Mouse (Mus musculus): ENCODE results near the gene 1700088E04Rik. TPM values are rescaled to one million over a fixed set of nuclear protein-coding genes. Genes with fewer than 3 reads are reported as not detected.

1700088E04Rik gene
- total RNA-seq, 2 experiments from 2014 or later: 0.54 to 1.1 TPM

DNA sequence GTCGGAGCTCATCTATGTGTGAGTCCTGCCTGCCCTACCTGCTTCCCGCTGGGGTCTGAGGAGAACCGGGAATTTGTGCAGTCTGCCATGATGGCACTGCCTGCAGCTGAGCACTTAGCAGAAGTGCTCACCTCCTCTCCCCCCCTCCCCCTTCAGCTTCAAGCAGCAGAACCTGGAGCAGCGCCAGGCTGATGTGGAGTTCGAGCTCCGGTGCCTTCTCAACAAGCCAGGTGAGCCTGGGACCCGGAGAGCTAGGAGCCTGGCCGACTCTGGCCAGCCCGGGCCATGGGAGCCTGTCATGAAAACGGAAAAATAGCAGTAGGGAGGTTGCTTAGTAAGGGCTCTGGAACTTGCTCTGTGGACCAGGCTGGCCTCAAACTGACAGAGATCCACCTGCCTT is 10.3 kb downstream of the 1700088E04Rik start:
- DNase-seq: no peak

DNA sequence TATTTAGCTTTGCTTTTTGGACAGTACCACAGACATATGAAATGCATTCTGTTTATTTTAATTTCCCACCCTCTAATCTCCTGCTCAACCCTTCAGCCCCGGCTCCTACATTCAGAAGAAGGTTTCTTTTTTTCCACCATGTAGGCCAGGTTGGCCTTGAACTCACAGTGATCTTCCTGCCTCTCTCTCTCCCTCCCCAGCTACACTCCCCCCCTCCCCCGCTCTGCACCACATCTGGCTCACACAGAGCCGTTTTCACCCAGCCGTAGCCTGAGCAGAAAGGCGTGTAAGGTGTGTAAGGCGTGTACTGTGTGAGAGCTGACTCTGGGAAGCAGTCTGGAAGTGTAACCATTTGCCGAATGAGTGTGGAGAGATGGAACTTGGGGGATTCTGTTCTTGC is 11.7 kb downstream of the 1700088E04Rik start:
- no peak for DNase-seq

- DNase-seq: no peak
These were observed 12.8 kb downstream of the 1700088E04Rik start for GRCm38 (mm10) chr15:79128208-79128607.

GRCm38 (mm10) chr15:79127101-79127500 is 14.0 kb downstream of the 1700088E04Rik start:
- no peak for DNase-seq

DNA sequence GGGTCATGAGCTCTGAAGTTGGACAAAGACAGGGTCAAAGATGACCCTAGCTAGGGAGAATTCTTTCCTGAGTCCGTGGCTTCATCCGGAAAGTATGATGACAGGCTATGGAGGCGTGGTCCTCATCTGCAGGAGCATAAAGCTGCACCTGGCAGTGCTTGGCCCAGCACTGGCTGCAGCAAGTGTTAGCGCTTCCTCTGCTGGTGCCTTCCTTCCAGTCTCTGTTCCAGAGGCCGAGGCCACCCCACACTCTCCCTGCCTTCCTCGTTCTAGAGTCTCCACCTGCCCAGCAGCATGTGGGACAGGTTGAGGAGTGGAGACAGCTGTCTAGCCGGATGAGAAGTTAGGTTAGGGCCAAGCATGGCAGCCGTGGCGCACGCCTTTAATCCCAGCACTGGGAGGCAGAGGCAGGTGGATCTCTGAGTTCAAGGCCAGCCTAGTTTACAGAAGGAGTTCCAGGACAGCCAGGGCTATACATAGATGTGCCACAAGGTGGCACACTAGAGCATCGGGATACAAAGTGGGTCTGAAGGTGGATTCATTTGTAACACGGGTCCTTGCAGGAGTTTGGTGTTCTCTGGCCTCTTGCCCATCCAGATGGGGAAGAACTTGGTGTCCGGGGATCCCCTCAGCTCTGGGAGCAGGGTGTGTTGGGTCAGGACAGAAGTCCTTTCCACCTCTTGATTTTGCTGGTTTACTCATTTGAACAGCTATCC is 14.7 kb downstream of the 1700088E04Rik start:
- peak; percentile 50 for DNase-seq

DNA sequence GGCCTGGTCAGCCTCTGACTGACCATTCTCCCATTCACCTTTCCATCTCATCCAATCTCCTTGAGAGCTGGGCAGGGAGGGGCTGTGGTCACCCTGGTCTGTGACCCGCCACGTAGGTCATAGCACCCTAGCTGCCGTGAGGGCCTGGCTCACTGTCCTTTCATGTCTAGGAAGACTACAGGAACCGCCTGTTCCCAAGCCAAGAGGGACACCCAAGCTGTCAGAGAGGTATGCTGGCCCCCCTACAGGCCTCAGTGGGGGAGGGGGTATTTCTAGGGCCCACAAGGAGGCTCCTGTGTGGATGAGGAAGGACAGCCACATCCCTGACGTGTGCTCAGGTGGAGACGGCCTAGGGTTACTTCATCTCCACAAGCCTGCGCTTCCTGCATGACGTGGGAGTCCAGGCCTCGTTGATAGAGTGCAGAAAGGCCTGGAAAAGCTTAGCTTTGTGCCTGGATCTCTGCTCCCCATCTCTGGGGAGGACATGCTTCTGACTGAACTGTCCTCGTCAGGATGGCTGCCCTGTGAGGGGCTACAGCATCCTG is 16.6 kb downstream of the 1700088E04Rik start:
- DNase-seq: no peak

DNA sequence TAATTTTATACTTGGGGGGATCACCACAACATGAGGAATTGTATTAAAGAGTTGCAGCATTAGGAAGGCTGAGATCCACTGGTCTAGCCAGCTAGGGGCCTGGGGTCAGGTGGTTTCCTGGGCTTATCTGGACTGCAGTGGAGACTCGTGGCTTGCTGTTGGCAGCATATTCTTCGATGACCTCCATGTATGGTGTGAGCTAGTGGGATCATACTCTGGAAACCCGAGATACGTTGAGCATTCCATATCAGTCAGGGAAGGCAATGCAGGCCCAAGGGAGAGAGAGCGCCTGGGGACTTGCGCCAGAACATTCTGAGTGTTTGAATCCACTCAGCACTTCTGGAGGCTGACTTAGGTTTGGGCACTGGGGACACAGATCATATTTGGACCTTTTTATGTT is 17.3 kb downstream of the 1700088E04Rik start:
- DNase-seq: no peak

DNA sequence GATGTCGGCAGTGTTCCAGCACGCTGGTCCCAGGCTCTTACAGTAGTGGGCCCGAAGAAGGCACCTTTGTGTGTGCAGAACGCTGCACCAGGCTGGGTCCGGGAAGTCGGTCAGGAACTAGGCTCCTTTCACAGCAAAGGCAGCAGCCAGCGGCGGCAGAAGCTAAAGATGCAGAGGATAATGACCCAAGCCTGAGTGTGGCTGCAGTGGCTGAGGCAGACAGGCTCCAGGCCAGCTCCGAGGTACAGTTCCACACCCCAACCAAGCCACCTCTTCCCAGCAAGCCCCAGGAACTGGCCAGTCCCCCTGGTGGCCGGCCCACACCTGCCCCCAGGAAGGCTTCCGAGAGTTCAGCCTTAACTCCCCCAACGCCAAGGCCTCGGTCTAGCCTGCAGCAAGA is 18.5 kb downstream of the 1700088E04Rik start:
- DNase-seq: no peak

GRCm38 (mm10) chr15:79122119-79122518 is 18.9 kb downstream of the 1700088E04Rik start:
- DNase-seq: no peak

GRCm38 (mm10) chr15:79119491-79119890 is 21.6 kb downstream of the 1700088E04Rik start:
- DNase-seq: no peak

GRCm38 (mm10) chr15:79115276-79115675 is 25.8 kb downstream of the 1700088E04Rik start:
- DNase-seq: no peak

- DNase-seq: no peak
These were observed 29.3 kb downstream of the 1700088E04Rik start for GRCm38 (mm10) chr15:79111774-79112173.

DNA sequence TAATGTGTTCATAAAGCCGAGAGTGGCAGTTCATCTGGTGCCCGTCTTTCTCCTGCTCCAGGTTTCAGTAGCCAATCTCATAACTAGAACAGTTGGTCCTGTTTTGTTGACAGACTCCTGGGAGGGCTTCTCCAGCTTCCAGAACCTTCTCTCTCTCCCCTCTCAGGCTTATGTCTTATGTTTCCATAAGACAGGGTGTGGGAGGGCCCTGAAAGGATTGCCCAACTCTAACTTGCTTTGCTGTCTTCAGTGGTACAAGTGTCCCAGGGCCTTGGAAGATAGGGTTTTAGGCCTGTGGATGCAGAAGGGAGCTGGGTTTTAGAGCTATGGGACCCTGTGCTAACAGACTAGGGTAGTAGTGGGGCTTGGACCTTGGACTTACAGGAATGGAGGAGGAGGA is 30.5 kb downstream of the 1700088E04Rik start:
- DNase-seq: no peak

- no peak for DNase-seq
These were observed 31.0 kb downstream of the 1700088E04Rik start for GRCm38 (mm10) chr15:79110031-79110430.

DNA sequence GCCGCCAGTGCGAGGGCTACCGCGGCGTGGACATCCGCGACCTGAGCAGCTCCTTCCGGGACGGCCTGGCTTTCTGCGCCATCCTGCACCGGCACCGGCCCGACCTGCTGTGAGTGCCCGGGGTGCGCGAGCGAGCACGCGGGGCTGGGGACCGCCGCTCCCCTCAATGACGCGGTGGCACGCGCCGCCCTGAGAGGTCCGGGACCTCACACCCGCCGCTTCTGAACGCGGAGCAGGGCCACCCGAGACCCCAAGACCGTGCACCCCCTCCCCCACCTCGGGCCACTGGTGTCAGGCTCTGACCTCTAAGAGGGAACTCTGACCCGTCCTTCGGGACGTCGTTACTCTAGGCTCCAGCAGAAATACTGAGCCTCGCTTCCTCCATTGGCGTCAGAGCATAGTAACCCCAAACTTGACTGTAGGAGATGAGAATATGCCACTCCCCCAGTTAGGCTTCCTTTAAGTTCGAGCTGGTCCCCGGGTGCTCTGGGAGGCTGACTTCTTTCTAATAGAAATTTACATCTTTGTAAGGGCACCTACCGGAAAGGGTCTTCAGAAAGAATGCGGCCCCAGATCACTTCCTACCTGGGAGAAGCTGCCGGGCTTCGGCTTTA is 31.6 kb downstream of the 1700088E04Rik start:
- DNase-seq: no peak

DNA sequence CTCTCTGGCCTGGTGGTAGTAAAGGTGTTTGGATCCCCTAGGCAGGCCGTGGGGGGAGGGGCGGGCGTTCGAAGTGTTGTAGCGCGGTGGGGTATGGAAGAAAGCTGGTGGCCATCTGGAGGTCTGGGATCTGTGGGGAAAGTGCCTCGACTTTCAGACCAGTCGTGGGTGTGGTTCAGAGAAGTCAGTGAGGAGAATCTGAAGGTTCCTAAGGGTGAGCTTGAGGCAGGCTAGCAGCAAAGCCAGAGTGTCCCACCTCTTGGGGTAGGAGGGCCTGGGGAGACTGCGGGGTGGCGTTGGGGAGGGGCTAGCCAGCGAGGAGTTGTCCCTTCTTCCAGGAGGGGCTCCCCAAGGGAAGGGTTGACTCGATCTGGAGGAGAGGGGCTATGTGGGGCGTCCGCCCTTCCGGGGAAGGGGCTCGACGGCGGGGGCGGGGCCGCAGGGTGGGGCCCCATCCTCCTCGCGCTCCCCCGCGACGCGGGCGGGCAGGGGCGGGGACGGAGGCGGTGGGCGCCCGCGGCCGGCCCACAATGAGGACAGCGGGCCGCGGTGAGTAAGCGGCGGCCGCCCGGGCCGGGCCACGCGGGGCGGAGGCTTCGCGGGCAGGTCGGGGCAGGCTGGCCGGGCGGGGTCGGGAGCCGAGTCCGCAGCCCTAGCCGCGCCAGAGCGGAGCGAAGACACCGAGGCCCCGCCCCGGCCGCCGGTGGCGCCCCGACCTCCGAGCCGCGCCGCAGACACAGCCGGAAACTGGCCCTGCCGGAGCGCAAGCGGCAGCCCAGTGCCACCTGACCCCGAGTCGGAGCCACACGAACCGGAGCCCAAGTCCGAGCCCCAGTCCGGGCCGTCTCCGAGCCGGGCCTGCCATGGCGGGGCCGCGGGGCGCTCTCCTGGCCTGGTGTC is 32.4 kb downstream of the 1700088E04Rik start, which contains the start of gene Micall1:
TSS of gene Micall1 (plus strand) at position 478 of the 900 bp plus-strand sequence.
- DNase-seq: peak; percentile 78

DNA sequence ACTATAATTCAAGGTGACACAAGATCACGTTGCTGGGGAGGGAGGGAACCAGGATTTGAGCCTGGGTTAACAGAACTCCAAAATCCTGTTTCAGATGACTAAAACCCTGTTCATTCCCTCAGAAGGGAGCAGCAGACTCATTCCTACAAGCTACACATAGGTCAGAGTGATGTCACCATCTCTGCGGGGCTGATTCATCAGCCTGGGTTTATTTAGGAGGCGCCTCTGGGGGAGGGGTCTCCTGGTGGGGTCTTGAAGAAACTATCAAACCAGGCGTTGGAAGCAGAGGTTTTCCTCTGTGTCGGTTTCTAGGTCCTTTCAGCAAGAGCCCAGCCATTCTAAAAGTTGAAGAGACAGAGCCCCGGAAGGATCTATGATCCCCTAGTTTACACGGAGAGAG is 33.1 kb downstream of the 1700088E04Rik start:
- no peak for DNase-seq

- no peak for DNase-seq
These were observed 35.2 kb downstream of the 1700088E04Rik start for GRCm38 (mm10) chr15:79105804-79106203.

GRCm38 (mm10) chr15:79103264-79103663 is 37.8 kb downstream of the 1700088E04Rik start:
- DNase-seq: no peak

- DNase-seq: no peak
These were observed 39.5 kb downstream of the 1700088E04Rik start for GRCm38 (mm10) chr15:79101531-79101930.

DNA sequence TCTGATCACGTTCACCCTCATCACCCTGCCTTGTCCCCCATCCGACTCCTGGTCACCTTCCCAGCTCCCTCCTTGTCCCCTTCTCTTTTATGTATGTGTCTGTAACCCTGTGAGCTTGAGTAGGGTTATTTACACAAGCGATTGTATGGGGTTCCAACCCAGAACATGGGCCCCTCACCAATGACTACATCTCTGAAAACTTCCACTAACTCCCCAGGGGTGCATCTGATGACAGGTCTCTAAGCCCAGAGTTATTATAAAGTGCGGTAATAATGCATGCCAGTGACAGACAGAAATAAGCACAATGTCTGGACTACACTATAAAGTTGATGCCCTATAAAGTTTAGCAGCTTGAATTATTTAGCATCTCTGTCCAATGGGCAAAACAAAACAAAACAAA is 40.7 kb downstream of the 1700088E04Rik start:
- no peak for DNase-seq

DNA sequence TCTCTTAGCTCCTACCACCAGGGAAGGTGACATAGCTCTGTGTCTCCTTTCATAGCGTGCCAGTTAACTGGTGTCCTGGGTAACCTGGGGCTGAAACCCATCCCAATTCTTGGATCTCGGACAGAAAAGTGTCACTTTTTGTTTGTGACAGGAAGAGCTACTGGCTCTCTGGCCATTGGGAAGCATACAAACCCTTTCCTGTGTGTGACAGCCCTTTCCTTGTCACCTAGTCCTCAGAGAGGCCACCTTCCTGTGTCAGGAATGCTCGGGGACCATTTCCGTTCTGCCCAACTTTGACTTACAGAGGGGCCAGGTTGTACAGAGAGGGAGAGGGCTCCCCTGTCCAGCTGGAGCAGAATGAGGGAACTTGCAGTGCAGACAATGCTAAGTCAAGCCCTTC is 41.6 kb downstream of the 1700088E04Rik start:
- DNase-seq: no peak

DNA sequence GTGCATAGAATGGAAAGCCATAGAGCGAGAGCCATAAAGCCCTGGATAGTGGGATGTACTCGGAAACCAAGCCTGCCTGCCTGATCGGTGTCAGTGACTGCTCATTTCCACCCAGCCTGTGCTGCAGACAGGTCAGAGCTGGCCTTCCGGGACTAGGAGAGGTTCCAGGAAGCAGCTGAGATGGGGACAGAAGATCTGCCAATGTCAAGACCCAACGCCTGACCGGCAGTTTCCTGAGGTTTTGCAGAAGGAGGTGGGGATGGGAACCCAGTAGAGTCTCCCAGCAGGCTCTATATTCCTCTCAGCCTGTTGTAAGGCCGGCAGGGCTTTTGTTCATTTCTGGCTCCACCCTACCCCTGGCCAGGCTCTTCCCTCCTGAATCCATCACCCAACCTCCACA is 42.2 kb downstream of the 1700088E04Rik start:
- no peak for DNase-seq
